Mouse (Mus musculus): ENCODE data around the gene Ctse. TPM values are rescaled to one million over a fixed set of nuclear protein-coding genes. Genes with fewer than 3 reads are reported as not detected.

The Ctse gene
- polyA plus RNA-seq, 1 experiment from 2014 or later, result not detected

- no peak for ATAC-seq (ENCODE audit: insufficient number of reproducible peaks, insufficient read depth, low FRiP score, low read depth)
- Histone ChIP-seq H3K4me3 (ENCODE audit: control insufficient read depth in 1 of 2, insufficient read depth in 1 of 2, low read depth in 1 of 2, low read length in 2 of 2) (no peak overlapping the region), H3K27ac (replicated peaks in 1 of 2; ENCODE audit: control insufficient read depth in 1 of 2, insufficient read depth in 1 of 2, low read depth in 2 of 2, low read length in 2 of 2) (no peak overlapping the region), H3K27me3 (ENCODE audit: control insufficient read depth, insufficient read depth, low read length) (no peaks in the 10 kb centered on the region), H3K36me3 (ENCODE audit: control insufficient read depth, insufficient read depth, low read length) (no peaks in the 10 kb centered on the region), H3K9me3 (ENCODE audit: control insufficient read depth, low read length) (no peaks in the 10 kb centered on the region), H3K9ac (ENCODE audit: low read length) (no peak overlapping the region), H3K4me1 (ENCODE audit: control insufficient read depth in 2 of 2, insufficient read depth in 2 of 2, low read length in 2 of 2) (no peaks in the 10 kb centered on the region), H3K4me2 (ENCODE audit: low read length) (no peak overlapping the region)
- WGBS, result 78% methylated on average over 5 of the region's 5 CpGs
Observed at GRCm38 (mm10) chr1:131664136-131664535, 26.0 kb downstream of the Ctse start.

GRCm38 (mm10) chr1:131665886-131666285 is 27.8 kb downstream of the Ctse start:
- no peak for ATAC-seq (ENCODE audit: insufficient number of reproducible peaks, insufficient read depth, low FRiP score, low read depth)
- H3K9ac ChIP-seq (ENCODE audit: low read length), result no peak overlapping the region

GRCm38 (mm10) chr1:131671113-131671512 is 33.0 kb downstream of the Ctse start:
- no peak overlapping the region for H3K4me3 ChIP-seq (ENCODE audit: control insufficient read depth in 1 of 2, insufficient read depth in 1 of 2, low read depth in 1 of 2, low read length in 2 of 2)
- H3K27ac ChIP-seq (replicated peaks in 1 of 2; ENCODE audit: control insufficient read depth in 1 of 2, insufficient read depth in 1 of 2, low read depth in 2 of 2, low read length in 2 of 2), result no peak overlapping the region
- no peaks in the 10 kb centered on the region for H3K9me3 ChIP-seq (ENCODE audit: control insufficient read depth, low read length)
- ATAC-seq (ENCODE audit: insufficient number of reproducible peaks, insufficient read depth, low FRiP score, low read depth), result no peak
- H3K4me2 ChIP-seq (ENCODE audit: low read length), result no peak overlapping the region
- H3K27me3 ChIP-seq (ENCODE audit: control insufficient read depth, insufficient read depth, low read length), result no peaks in the 10 kb centered on the region
- H3K4me1 ChIP-seq (ENCODE audit: control insufficient read depth in 2 of 2, insufficient read depth in 2 of 2, low read length in 2 of 2), result 0 out of 4 replicates have a peak, but pooled peaks cover 0 to 2% of the 10 kb centered on the region in 2 experiments
- WGBS, result 84% methylated on average over 8 of the region's 8 CpGs
- no peak overlapping the region for H3K9ac ChIP-seq (ENCODE audit: low read length)
- no peaks in the 10 kb centered on the region for H3K36me3 ChIP-seq (ENCODE audit: control insufficient read depth, insufficient read depth, low read length)

More at GRCm38 (mm10) chr1:131665886-131666285, 27.8 kb downstream of the Ctse start:
- H3K9me3 ChIP-seq (ENCODE audit: control insufficient read depth, low read length), result no peaks in the 10 kb centered on the region
- 71% methylated on average over 1 of the region's 1 CpGs for WGBS
- H3K4me1 ChIP-seq (ENCODE audit: control insufficient read depth in 2 of 2, insufficient read depth in 2 of 2, low read length in 2 of 2), result no peaks in the 10 kb centered on the region
- H3K27me3 ChIP-seq (ENCODE audit: control insufficient read depth, insufficient read depth, low read length), result no peaks in the 10 kb centered on the region
- no peak overlapping the region for H3K4me3 ChIP-seq (ENCODE audit: control insufficient read depth in 1 of 2, insufficient read depth in 1 of 2, low read depth in 1 of 2, low read length in 2 of 2)
- H3K4me2 ChIP-seq (ENCODE audit: low read length), result no peak overlapping the region
- no peaks in the 10 kb centered on the region for H3K36me3 ChIP-seq (ENCODE audit: control insufficient read depth, insufficient read depth, low read length)
- H3K27ac ChIP-seq (replicated peaks in 1 of 2; ENCODE audit: control insufficient read depth in 1 of 2, insufficient read depth in 1 of 2, low read depth in 2 of 2, low read length in 2 of 2), result no peak overlapping the region

GRCm38 (mm10) chr1:131672361-131672760 is 34.3 kb downstream of the Ctse start:
- H3K4me2 ChIP-seq (ENCODE audit: low read length), result no peak overlapping the region
- H3K4me1 ChIP-seq (ENCODE audit: control insufficient read depth in 2 of 2, insufficient read depth in 2 of 2, low read length in 2 of 2), result 0 out of 4 replicates have a peak, but pooled peaks cover 0 to 2% of the 10 kb centered on the region in 2 experiments
- ATAC-seq (ENCODE audit: insufficient number of reproducible peaks, insufficient read depth, low FRiP score, low read depth), result no peak
- no peaks in the 10 kb centered on the region for H3K27me3 ChIP-seq (ENCODE audit: control insufficient read depth, insufficient read depth, low read length)
- 73% methylated on average over 7 of the region's 7 CpGs for WGBS
- no peaks in the 10 kb centered on the region for H3K36me3 ChIP-seq (ENCODE audit: control insufficient read depth, insufficient read depth, low read length)
- H3K9ac ChIP-seq (ENCODE audit: low read length), result no peak overlapping the region
- H3K27ac ChIP-seq (replicated peaks in 1 of 2; ENCODE audit: control insufficient read depth in 1 of 2, insufficient read depth in 1 of 2, low read depth in 2 of 2, low read length in 2 of 2), result no peak overlapping the region
- H3K4me3 ChIP-seq (ENCODE audit: control insufficient read depth in 1 of 2, insufficient read depth in 1 of 2, low read depth in 1 of 2, low read length in 2 of 2), result no peak overlapping the region
- H3K9me3 ChIP-seq (ENCODE audit: control insufficient read depth, low read length), result no peaks in the 10 kb centered on the region

- no peak overlapping the region for H3K27ac ChIP-seq (replicated peaks in 1 of 2; ENCODE audit: control insufficient read depth in 1 of 2, insufficient read depth in 1 of 2, low read depth in 2 of 2, low read length in 2 of 2)
- H3K4me2 ChIP-seq (ENCODE audit: low read length), result no peak overlapping the region
- no peaks in the 10 kb centered on the region for H3K27me3 ChIP-seq (ENCODE audit: control insufficient read depth, insufficient read depth, low read length)
- H3K4me3 ChIP-seq (ENCODE audit: control insufficient read depth in 1 of 2, insufficient read depth in 1 of 2, low read depth in 1 of 2, low read length in 2 of 2), result no peak overlapping the region
- no peaks in the 10 kb centered on the region for H3K4me1 ChIP-seq (ENCODE audit: control insufficient read depth in 2 of 2, insufficient read depth in 2 of 2, low read length in 2 of 2)
- no peaks in the 10 kb centered on the region for H3K36me3 ChIP-seq (ENCODE audit: control insufficient read depth, insufficient read depth, low read length)
- no peak overlapping the region for H3K9ac ChIP-seq (ENCODE audit: low read length)
- no peaks in the 10 kb centered on the region for H3K9me3 ChIP-seq (ENCODE audit: control insufficient read depth, low read length)
- no peak for ATAC-seq (ENCODE audit: insufficient number of reproducible peaks, insufficient read depth, low FRiP score, low read depth)
- 61% methylated on average over 5 of the region's 5 CpGs for WGBS
Observed at GRCm38 (mm10) chr1:131679644-131680043, 41.5 kb downstream of the Ctse start.

- H3K27me3 ChIP-seq (ENCODE audit: control insufficient read depth, insufficient read depth, low read length), result no peaks in the 10 kb centered on the region
- no peak overlapping the region for H3K9ac ChIP-seq (ENCODE audit: low read length)
- H3K4me3 ChIP-seq (ENCODE audit: control insufficient read depth in 1 of 2, insufficient read depth in 1 of 2, low read depth in 1 of 2, low read length in 2 of 2), result no peak overlapping the region
- no peaks in the 10 kb centered on the region for H3K36me3 ChIP-seq (ENCODE audit: control insufficient read depth, insufficient read depth, low read length)
- ATAC-seq (ENCODE audit: insufficient number of reproducible peaks, insufficient read depth, low FRiP score, low read depth), result no peak
- H3K4me1 ChIP-seq (ENCODE audit: control insufficient read depth in 2 of 2, insufficient read depth in 2 of 2, low read length in 2 of 2), result peaks cover 0 to 8% of the 10 kb centered on the region in 2 experiments; a peak in 1 of 4 replicates
- H3K27ac ChIP-seq (replicated peaks in 1 of 2; ENCODE audit: control insufficient read depth in 1 of 2, insufficient read depth in 1 of 2, low read depth in 2 of 2, low read length in 2 of 2), result no peak overlapping the region
- H3K9me3 ChIP-seq (ENCODE audit: control insufficient read depth, low read length), result no peaks in the 10 kb centered on the region
- 91% methylated on average over 2 of the region's 2 CpGs for WGBS
- H3K4me2 ChIP-seq (ENCODE audit: low read length), result no peak overlapping the region
Observed at GRCm38 (mm10) chr1:131687739-131688138, 49.6 kb downstream of the Ctse start.

- H3K27ac ChIP-seq (replicated peaks in 1 of 2; ENCODE audit: control insufficient read depth in 1 of 2, insufficient read depth in 1 of 2, low read depth in 2 of 2, low read length in 2 of 2), result peak within 1 kb of the TSS in 1 of 2 experiments; percentile 28; a peak in 1 of 4 replicates
- no peaks in the 10 kb centered on the region for H3K27me3 ChIP-seq (ENCODE audit: control insufficient read depth, insufficient read depth, low read length)
- no peak within 1 kb of the TSS for H3K9ac ChIP-seq (ENCODE audit: low read length)
- H3K36me3 ChIP-seq (ENCODE audit: control insufficient read depth, insufficient read depth, low read length), result no peaks in the 10 kb centered on the region
- no peak within 1 kb of the TSS for H3K4me2 ChIP-seq (ENCODE audit: low read length)
- H3K4me3 ChIP-seq (ENCODE audit: control insufficient read depth in 1 of 2, insufficient read depth in 1 of 2, low read depth in 1 of 2, low read length in 2 of 2), result no peak within 1 kb of the TSS
- WGBS, result 54% methylated on average over 8 of the region's 8 CpGs
- H3K9me3 ChIP-seq (ENCODE audit: control insufficient read depth, low read length), result no peaks in the 10 kb centered on the region
- no peak for ATAC-seq (ENCODE audit: insufficient number of reproducible peaks, insufficient read depth, low FRiP score, low read depth)
- peaks cover 0 to 8% of the 10 kb centered on the region in 2 experiments; a peak in 1 of 4 replicates for H3K4me1 ChIP-seq (ENCODE audit: control insufficient read depth in 2 of 2, insufficient read depth in 2 of 2, low read length in 2 of 2)
Observed at GRCm38 (mm10) chr1:131688475-131688874, 50.4 kb downstream of the Ctse start, which contains the start of gene Rab7b. Gene Rab7b, plus strand, starts transcription at chr1:131688695.

GRCm38 (mm10) chr1:131689016-131689415 is 50.9 kb downstream of the Ctse start:
- H3K4me2 ChIP-seq (ENCODE audit: low read length), result no peak overlapping the region
- H3K9ac ChIP-seq (ENCODE audit: low read length), result no peak overlapping the region
- no peak overlapping the region for H3K4me3 ChIP-seq (ENCODE audit: control insufficient read depth in 1 of 2, insufficient read depth in 1 of 2, low read depth in 1 of 2, low read length in 2 of 2)
- peak overlapping the region in 1 of 2 experiments; percentile 28; a peak in 1 of 4 replicates for H3K27ac ChIP-seq (replicated peaks in 1 of 2; ENCODE audit: control insufficient read depth in 1 of 2, insufficient read depth in 1 of 2, low read depth in 2 of 2, low read length in 2 of 2)
- peaks cover 0 to 8% of the 10 kb centered on the region in 2 experiments; a peak in 1 of 4 replicates for H3K4me1 ChIP-seq (ENCODE audit: control insufficient read depth in 2 of 2, insufficient read depth in 2 of 2, low read length in 2 of 2)
- H3K36me3 ChIP-seq (ENCODE audit: control insufficient read depth, insufficient read depth, low read length), result no peaks in the 10 kb centered on the region
- ATAC-seq (ENCODE audit: insufficient number of reproducible peaks, insufficient read depth, low FRiP score, low read depth), result no peak
- no peaks in the 10 kb centered on the region for H3K27me3 ChIP-seq (ENCODE audit: control insufficient read depth, insufficient read depth, low read length)
- 86% methylated on average over 3 of the region's 3 CpGs for WGBS
- no peaks in the 10 kb centered on the region for H3K9me3 ChIP-seq (ENCODE audit: control insufficient read depth, low read length)

Measured in heart, embryonic 14.5 days (tissue).